Mouse (Mus musculus) stomach, postnatal 0 days (tissue): ENCODE measurements around the gene Lrrn4. TPM values are rescaled to one million over a fixed set of nuclear protein-coding genes. Genes with fewer than 3 reads are reported as not detected.

Experiments used
- ATAC-seq: fragments of 200-750 bp; cut with Nextera tagmentation; 2 replicates; pipeline ENCODE4 v1.8.0; 2017; ENCODE audit not compliant: low FRiP score, low TSS enrichment
- DNase-seq: peaks from one replicate; pipeline ENCODE4 v3.0.0-alpha.2; 2016; ENCODE audit warnings: low spot score
- H3K27ac ChIP-seq: fragments of 300-500 bp; sonication (generic); replicated peaks from 2 replicates; pipeline ENCODE4 v1.5.1; 2014; ENCODE audit warnings: mild to moderate bottlenecking, control low read depth
- H3K27me3 ChIP-seq: fragments of 300-500 bp; sonication (generic); 2 replicates; pipeline ENCODE4 v1.6.1; 2014; ENCODE audit warnings: low read length; ENCODE audit not compliant: control insufficient read depth, insufficient read depth
- H3K36me3 ChIP-seq: fragments of 300-500 bp; sonication (generic); 2 replicates; pipeline ENCODE4 v1.6.1; 2014; ENCODE audit warnings: low read length, mixed read lengths; ENCODE audit not compliant: control insufficient read depth, insufficient read depth
- H3K4me1 ChIP-seq: fragments of 300-500 bp; sonication (generic); replicated peaks from 2 replicates; pipeline ENCODE4 v1.6.1; 2014; ENCODE audit warnings: antibody characterized with exemption; ENCODE audit not compliant: control insufficient read depth, insufficient read depth
- H3K4me2 ChIP-seq: fragments of 300-500 bp; sonication (generic); replicated peaks from 2 replicates; pipeline ENCODE4 v1.6.1; 2014; ENCODE audit warnings: low read depth, mild to moderate bottlenecking, control low read depth, moderate library complexity
- H3K4me3 ChIP-seq: fragments of 300-500 bp; sonication (generic); 2 replicates; pipeline ENCODE4 v1.5.1; 2014; ENCODE audit warnings: low read depth, low read length, control low read depth
- H3K9ac ChIP-seq: fragments of 300-500 bp; sonication (generic); 2 replicates; pipeline ENCODE4 v1.6.1; 2014; ENCODE audit warnings: mild to moderate bottlenecking, low read length, control low read depth, mixed read lengths
- H3K9me3 ChIP-seq: fragments of 300-500 bp; sonication (generic); 2 replicates; pipeline ENCODE4 v1.6.1; 2016; ENCODE audit warnings: low read length; ENCODE audit not compliant: control insufficient read depth
- CTCF ChIP-seq: IDR thresholded peaks from 2 replicates; pipeline ENCODE4 v1.5.1; 2016; ENCODE audit warnings: antibody characterized with exemption, low read depth, mild to moderate bottlenecking, moderate library complexity
- EP300 ChIP-seq: optimal IDR thresholded peaks from 2 replicates; pipeline ENCODE3; 2016; ENCODE audit warnings: antibody characterized with exemption
- WGBS: fragments of 180-500 bp; shearing (Covaris S2); extraction: QIAGEN DNeasy Blood & Tissue Kit; methylation state at CpG from one replicate; pipeline ENCODE4 v1.1.7; 2014; 5-methylcytosine and 5-hydroxymethylcytosine counted together
- polyA plus RNA-seq: library from polyadenylated mRNA; unstranded; fragments of >200 nt; fragmentation: Nextera tagmentation; extraction: Ambion mirVana; gene quantifications from 2 replicates; pipeline ENCODE4 v1.2.1, GENCODE M21; 2015

The Lrrn4 gene
- polyA plus RNA-seq, 1 experiment from 2014 or later = 8.5 TPM

GRCm38 (mm10) chr2:132849141-132849540 is 31.6 kb downstream of the Lrrn4 start:
- no peak overlapping the region for H3K4me3 ChIP-seq
- no peak for DNase-seq
- H3K27ac ChIP-seq = no peak overlapping the region
- ATAC-seq = no peak
- peaks cover 7% of the 10 kb centered on the region; the same call in 1 of the 2 replicates for H3K4me1 ChIP-seq
- no peak overlapping the region for H3K9ac ChIP-seq
- H3K9me3 ChIP-seq = no peaks in the 10 kb centered on the region
- TF ChIP-seq EP300 = no peak
- no peak for TF ChIP-seq CTCF
- 91% methylated on average over 6 of the region's 6 CpGs for WGBS
- no peak overlapping the region for H3K4me2 ChIP-seq
- peaks cover 2% of the 10 kb centered on the region; the same call in 1 of the 2 replicates for H3K36me3 ChIP-seq
- H3K27me3 ChIP-seq = no peaks in the 10 kb centered on the region

- Histone ChIP-seq H3K4me2 (no peak overlapping the region; the same call in 1 of the 2 replicates), H3K27ac (no peak overlapping the region), H3K4me3 (no peak overlapping the region), H3K36me3 (peaks cover 2% of the 10 kb centered on the region; the same call in 1 of the 2 replicates), H3K9ac (no peak overlapping the region), H3K9me3 (no peaks in the 10 kb centered on the region), H3K27me3 (no peaks in the 10 kb centered on the region), H3K4me1 (peaks cover 7% of the 10 kb centered on the region; the same call in 1 of the 2 replicates)
- WGBS = 85% methylated on average over 4 of the region's 4 CpGs
- TF ChIP-seq CTCF (no peak), EP300 (no peak)
- no peak for ATAC-seq
- DNase-seq = no peak
Observed at GRCm38 (mm10) chr2:132848361-132848760, 32.3 kb downstream of the Lrrn4 start.

GRCm38 (mm10) chr2:132847581-132847980 is 33.1 kb downstream of the Lrrn4 start:
- WGBS = 31% methylated on average over 7 of the region's 7 CpGs
- no peaks in the 10 kb centered on the region for H3K9me3 ChIP-seq
- ATAC-seq = no peak
- TF ChIP-seq CTCF (no peak), EP300 (no peak)
- H3K27ac ChIP-seq = no peak overlapping the region
- H3K4me3 ChIP-seq = peak overlapping the region; percentile 84
- H3K27me3 ChIP-seq = no peaks in the 10 kb centered on the region
- H3K36me3 ChIP-seq = 0 out of 2 replicates have a peak, but pooled peaks cover 2% of the 10 kb centered on the region
- H3K4me2 ChIP-seq = peak overlapping the region; percentile 87
- peak; percentile 47 for DNase-seq
- H3K4me1 ChIP-seq = peaks cover 7% of the 10 kb centered on the region; the same call in 1 of the 2 replicates
- H3K9ac ChIP-seq = peak overlapping the region; percentile 89

GRCm38 (mm10) chr2:132846407-132847358 is 34.0 kb downstream of the Lrrn4 start, which contains the start of gene Crls1:
Crls1 (plus strand) TSS chr2:132846666.
- H3K36me3 ChIP-seq = 0 out of 2 replicates have a peak, but pooled peaks cover 2% of the 10 kb centered on the region
- H3K9me3 ChIP-seq = no peaks in the 10 kb centered on the region
- peak; percentile 98 for DNase-seq
- H3K27ac ChIP-seq = peak within 1 kb of the TSS; percentile 83
- WGBS = under 1% methylated on average over 95 of the region's 96 CpGs
- no peaks in the 10 kb centered on the region for H3K27me3 ChIP-seq
- peak; percentile 99 for TF ChIP-seq CTCF
- TF ChIP-seq EP300 = no peak
- H3K9ac ChIP-seq = peak within 1 kb of the TSS; percentile 89
- peak within 1 kb of the TSS; percentile 84 for H3K4me3 ChIP-seq
- H3K4me2 ChIP-seq = peak within 1 kb of the TSS; percentile 87
- peaks cover 7% of the 10 kb centered on the region; the same call in 1 of the 2 replicates for H3K4me1 ChIP-seq
- ATAC-seq = peak; percentile 92

- no peaks in the 10 kb centered on the region for H3K27me3 ChIP-seq
- H3K27ac ChIP-seq = no peak overlapping the region
- H3K36me3 ChIP-seq = no peaks in the 10 kb centered on the region
- ATAC-seq (no peak), DNase-seq (no peak)
- no peak overlapping the region for H3K4me2 ChIP-seq
- no peak for TF ChIP-seq CTCF
- no peak for TF ChIP-seq EP300
- no peaks in the 10 kb centered on the region for H3K9me3 ChIP-seq
- H3K4me1 ChIP-seq = no peaks in the 10 kb centered on the region
- no peak overlapping the region for H3K4me3 ChIP-seq
- WGBS = 91% methylated on average over 4 of the region's 4 CpGs
- no peak overlapping the region for H3K9ac ChIP-seq
Observed at GRCm38 (mm10) chr2:132841071-132841470, 39.6 kb downstream of the Lrrn4 start.

Other genes starting within 250 kb of the Lrrn4 start
- gene Shld1, start 194.0 kb downstream of the Lrrn4 start, polyA plus RNA-seq = 9.8 and 10.5 TPM in 2 replicates
- 9.3 and 9.5 TPM in 2 replicates for gene Chgb, start 99.6 kb downstream of the Lrrn4 start, polyA plus RNA-seq
- 26.8 and 37.5 TPM in 2 replicates for gene Trmt6, start 64.8 kb downstream of the Lrrn4 start, polyA plus RNA-seq
- gene Mcm8, start 64.8 kb downstream of the Lrrn4 start, polyA plus RNA-seq = 3.5 and 3.6 TPM in 2 replicates
- 24.3 and 27.8 TPM in 2 replicates for gene Crls1, start 34.2 kb downstream of the Lrrn4 start, polyA plus RNA-seq
- gene Fermt1, start 65.0 kb upstream of the Lrrn4 start, polyA plus RNA-seq = 56.4 and 62.8 TPM in 2 replicates